Mouse (Mus musculus) erythroblast, embryonic 14.5 days (primary cell): ENCODE results near the gene Dnajc15. TPM values are rescaled to one million over a fixed set of nuclear protein-coding genes. Genes with fewer than 3 reads are reported as not detected.

Experiments used
- H3K27me3 ChIP-seq: 2 replicates; pipeline ENCODE4 v1.6.1; 2012; ENCODE audit warnings: inconsistent platforms; ENCODE audit not compliant: control insufficient read depth
- H3K36me3 ChIP-seq: 2 replicates; pipeline ENCODE4 v1.6.1; 2012; ENCODE audit warnings: mild to moderate bottlenecking, inconsistent platforms; ENCODE audit not compliant: control insufficient read depth
- H3K4me1 ChIP-seq: 2 replicates; pipeline ENCODE4 v1.6.1; 2012; ENCODE audit warnings: inconsistent platforms; ENCODE audit not compliant: control insufficient read depth
- H3K4me3 ChIP-seq: replicated peaks from 2 replicates; pipeline ENCODE3; 2012; ENCODE audit warnings: moderate library complexity, mild to moderate bottlenecking, inconsistent platforms
- H3K9me3 ChIP-seq: 2 replicates; pipeline ENCODE4 v1.6.1; 2012; ENCODE audit warnings: low read length, inconsistent platforms, mixed read lengths; ENCODE audit not compliant: control insufficient read depth
- GATA1 ChIP-seq: IDR thresholded peaks from 2 replicates; pipeline ENCODE4 v1.6.1; 2012; ENCODE audit warnings: low read length, inconsistent platforms, mixed read lengths
- TAL1 ChIP-seq: IDR thresholded peaks from 3 replicates; pipeline ENCODE4 v1.6.1; 2012; ENCODE audit warnings: low read length, inconsistent platforms, mixed read lengths
- polyA plus RNA-seq: library from polyadenylated mRNA; stranded (reverse); fragments of >175 nt; gene quantifications from 2 replicates; pipeline ENCODE4 v1.2.3, GENCODE M21; 2012

The Dnajc15 gene
- polyA plus RNA-seq, 1 experiment, result 1.5 TPM

- Histone ChIP-seq H3K36me3 (no peaks in the 10 kb centered on the region), H3K4me3 (no peak overlapping the region), H3K27me3 (no peaks in the 10 kb centered on the region), H3K9me3 (no peaks in the 10 kb centered on the region), H3K4me1 (no peaks in the 10 kb centered on the region)
- TF ChIP-seq TAL1 (no peak), GATA1 (no peak)
Observed at GRCm38 (mm10) chr14:77812890-77813289, 62.0 kb downstream of the Dnajc15 start.

GRCm38 (mm10) chr14:77811466-77811865 is 63.5 kb downstream of the Dnajc15 start:
- no peak overlapping the region for H3K4me3 ChIP-seq
- H3K27me3 ChIP-seq, result no peaks in the 10 kb centered on the region
- TF ChIP-seq TAL1 (no peak), GATA1 (no peak)
- H3K9me3 ChIP-seq, result no peaks in the 10 kb centered on the region
- H3K4me1 ChIP-seq, result no peaks in the 10 kb centered on the region
- no peaks in the 10 kb centered on the region for H3K36me3 ChIP-seq

DNA sequence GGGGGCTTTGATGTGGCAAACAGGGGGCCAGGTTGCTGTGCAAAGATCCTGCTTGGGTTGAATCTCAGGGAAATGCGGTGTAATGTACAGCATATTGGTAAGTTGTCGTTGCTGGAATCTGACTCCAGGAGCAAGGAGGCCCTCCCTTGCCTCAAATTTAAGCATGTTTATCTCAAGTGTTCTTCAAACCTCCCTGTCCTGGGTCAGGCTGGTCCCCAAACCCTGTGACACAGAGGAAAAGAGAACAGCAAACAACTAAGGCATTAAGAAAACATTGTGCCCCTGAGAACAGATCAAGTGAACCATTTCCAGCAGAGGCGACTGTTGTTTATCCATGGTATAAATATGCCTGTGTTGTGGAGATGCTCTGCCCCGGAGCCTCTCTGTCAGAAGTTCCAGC is 67.1 kb downstream of the Dnajc15 start:
- no peaks in the 10 kb centered on the region for H3K9me3 ChIP-seq
- no peaks in the 10 kb centered on the region for H3K36me3 ChIP-seq
- TF ChIP-seq TAL1 (no peak), GATA1 (no peak)
- no peaks in the 10 kb centered on the region for H3K27me3 ChIP-seq
- no peaks in the 10 kb centered on the region for H3K4me1 ChIP-seq
- no peak overlapping the region for H3K4me3 ChIP-seq

DNA sequence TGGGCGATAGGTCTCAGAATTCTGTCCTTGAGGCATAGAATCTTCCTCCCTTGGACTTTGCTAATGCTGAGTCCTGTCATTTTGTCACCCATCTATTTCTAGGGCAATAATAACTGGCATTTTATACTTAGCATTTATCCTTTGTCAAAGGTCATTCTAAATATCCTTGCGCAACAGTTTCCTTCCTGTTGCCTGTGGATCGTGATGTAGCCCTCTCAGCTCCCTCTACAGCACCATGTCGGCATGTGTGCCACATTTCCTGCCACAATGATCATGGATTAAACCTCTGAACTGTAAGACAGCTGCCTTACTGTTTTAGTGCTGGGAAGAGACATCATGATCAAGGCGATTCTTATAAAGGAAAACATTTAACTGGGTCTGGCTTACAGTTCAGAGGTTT is 68.6 kb downstream of the Dnajc15 start:
- no peaks in the 10 kb centered on the region for H3K36me3 ChIP-seq
- no peaks in the 10 kb centered on the region for H3K9me3 ChIP-seq
- H3K4me3 ChIP-seq, result no peak overlapping the region
- no peaks in the 10 kb centered on the region for H3K27me3 ChIP-seq
- H3K4me1 ChIP-seq, result no peaks in the 10 kb centered on the region
- TF ChIP-seq TAL1 (no peak), GATA1 (no peak)

DNA sequence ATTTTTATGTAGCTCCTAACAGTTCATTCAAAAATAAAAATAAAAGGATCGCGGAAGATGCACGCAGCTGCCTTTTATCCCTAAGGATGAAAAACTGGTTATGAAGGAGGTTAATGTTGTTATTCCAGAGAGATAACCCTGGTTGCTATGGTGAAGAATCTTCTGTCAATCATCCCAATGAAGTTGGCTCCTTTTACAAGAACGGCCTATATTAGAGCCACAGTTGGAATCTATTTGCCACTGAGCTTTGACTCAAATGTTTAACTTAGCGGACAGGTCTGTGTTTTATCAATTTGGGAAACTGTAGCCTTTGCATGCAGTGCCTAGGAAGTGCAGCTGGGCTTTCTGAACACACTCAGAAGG is 72.7 kb downstream of the Dnajc15 start:
- H3K4me3 ChIP-seq, result no peak overlapping the region
- no peaks in the 10 kb centered on the region for H3K36me3 ChIP-seq
- TF ChIP-seq TAL1, result no peak
- TF ChIP-seq GATA1, result no peak
- no peaks in the 10 kb centered on the region for H3K9me3 ChIP-seq
- H3K4me1 ChIP-seq, result no peaks in the 10 kb centered on the region
- H3K27me3 ChIP-seq, result no peaks in the 10 kb centered on the region

- Histone ChIP-seq H3K4me3 (no peak overlapping the region), H3K27me3 (no peaks in the 10 kb centered on the region), H3K4me1 (no peaks in the 10 kb centered on the region), H3K9me3 (no peaks in the 10 kb centered on the region), H3K36me3 (no peaks in the 10 kb centered on the region)
- no peak for TF ChIP-seq TAL1
- no peak for TF ChIP-seq GATA1
Observed at GRCm38 (mm10) chr14:77801571-77802267, 73.2 kb downstream of the Dnajc15 start.

DNA sequence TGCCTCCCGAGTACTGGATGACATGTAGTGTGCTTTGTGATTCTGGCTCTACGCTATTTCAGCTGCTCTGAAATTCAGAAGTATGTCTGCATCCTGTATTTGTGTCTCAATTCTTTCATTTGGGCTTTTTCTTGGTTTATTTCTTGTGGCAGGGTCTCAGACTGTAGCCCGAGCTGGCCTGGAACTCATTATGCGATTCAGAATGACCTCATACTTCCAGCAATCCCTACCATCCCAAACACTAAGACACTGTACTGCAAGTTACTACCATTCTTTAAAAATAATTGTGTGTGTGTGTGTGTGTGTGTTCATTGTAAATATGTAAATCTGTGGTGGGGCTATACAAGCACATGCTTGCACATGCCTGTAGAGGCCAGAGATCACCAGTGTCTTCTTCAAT is 78.4 kb downstream of the Dnajc15 start:
- no peaks in the 10 kb centered on the region for H3K9me3 ChIP-seq
- no peak for TF ChIP-seq TAL1
- no peak for TF ChIP-seq GATA1
- no peak overlapping the region for H3K4me3 ChIP-seq
- H3K27me3 ChIP-seq, result no peaks in the 10 kb centered on the region
- H3K4me1 ChIP-seq, result no peaks in the 10 kb centered on the region
- no peaks in the 10 kb centered on the region for H3K36me3 ChIP-seq

GRCm38 (mm10) chr14:77795240-77795639 is 79.7 kb downstream of the Dnajc15 start:
- Histone ChIP-seq H3K9me3 (no peaks in the 10 kb centered on the region), H3K36me3 (no peaks in the 10 kb centered on the region), H3K27me3 (no peaks in the 10 kb centered on the region), H3K4me1 (no peaks in the 10 kb centered on the region), H3K4me3 (no peak overlapping the region)
- TF ChIP-seq GATA1, result no peak
- no peak for TF ChIP-seq TAL1

DNA sequence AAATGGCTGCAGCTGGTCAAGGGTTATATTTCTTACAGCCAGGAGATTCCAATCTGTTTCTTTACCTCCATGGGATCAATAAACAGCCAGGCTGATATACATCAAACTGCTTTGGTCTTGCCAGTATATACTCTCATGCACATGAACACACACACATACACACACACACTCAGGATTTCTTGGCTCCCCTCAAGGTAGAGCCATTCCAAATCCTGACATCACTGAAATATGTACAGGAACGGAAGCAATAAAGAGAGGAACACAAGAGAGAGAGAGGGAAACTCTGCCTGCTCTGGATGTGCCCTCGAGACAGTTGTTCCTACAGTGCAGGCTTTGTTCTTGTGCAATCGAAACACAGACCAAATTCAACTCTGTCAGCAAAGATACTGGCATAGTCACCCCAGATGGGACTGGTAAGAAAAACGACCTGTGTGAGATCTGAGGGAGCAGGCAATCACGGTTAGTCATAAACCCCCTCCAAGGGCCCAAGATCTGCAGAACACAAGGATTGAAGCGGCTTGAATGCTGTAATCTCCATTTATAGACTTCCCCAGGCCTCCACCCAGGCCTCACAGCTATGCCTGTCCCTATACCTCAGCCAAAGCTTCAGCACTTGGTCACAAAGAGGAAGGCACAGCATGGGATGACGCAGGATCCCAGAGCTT is 80.5 kb downstream of the Dnajc15 start:
- Histone ChIP-seq H3K4me3 (no peak overlapping the region), H3K36me3 (no peaks in the 10 kb centered on the region), H3K27me3 (no peaks in the 10 kb centered on the region), H3K9me3 (no peaks in the 10 kb centered on the region), H3K4me1 (no peaks in the 10 kb centered on the region)
- TF ChIP-seq GATA1 (no peak), TAL1 (no peak)

DNA sequence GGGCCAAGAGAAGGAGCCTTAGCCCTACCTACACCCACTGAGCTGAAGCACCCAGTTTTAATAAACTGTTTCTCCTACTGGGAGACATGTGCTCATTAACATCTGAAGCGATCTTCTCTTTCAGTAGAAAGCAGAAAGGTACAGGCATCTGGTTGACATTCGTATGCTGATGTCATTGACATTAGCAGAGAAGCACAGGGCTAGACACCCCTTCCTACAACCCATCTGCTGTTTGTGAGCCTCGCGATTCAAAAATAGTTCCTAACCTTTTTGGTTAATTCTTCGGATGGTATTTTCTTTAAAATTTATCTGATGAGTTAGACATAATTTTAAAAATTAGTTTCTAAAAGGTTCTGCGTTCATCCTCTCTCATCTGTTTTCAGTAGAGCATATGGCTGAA is 81.9 kb downstream of the Dnajc15 start:
- H3K4me3 ChIP-seq, result no peak overlapping the region
- no peaks in the 10 kb centered on the region for H3K9me3 ChIP-seq
- no peaks in the 10 kb centered on the region for H3K36me3 ChIP-seq
- TF ChIP-seq TAL1 (no peak), GATA1 (no peak)
- H3K27me3 ChIP-seq, result no peaks in the 10 kb centered on the region
- H3K4me1 ChIP-seq, result no peaks in the 10 kb centered on the region
